In the genomic region with DNA sequence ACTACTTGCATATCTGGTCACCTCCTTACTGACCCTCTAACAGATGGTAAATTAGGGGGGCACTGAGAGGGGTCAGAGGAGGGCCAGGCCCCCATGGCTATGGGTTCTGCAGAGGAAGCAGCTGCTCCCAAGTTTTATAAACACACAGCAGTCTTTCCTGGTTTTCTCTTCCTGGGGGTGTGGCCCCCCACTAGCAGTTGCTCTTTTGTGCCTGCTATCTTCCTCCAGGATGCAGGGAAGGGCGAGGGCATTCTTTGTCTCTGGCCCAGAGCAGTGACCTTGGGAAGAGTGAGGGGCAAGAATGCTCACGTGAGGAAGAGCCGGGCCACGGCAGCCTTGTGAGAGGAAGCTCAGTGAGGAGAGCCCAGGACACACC, we compare ENCODE assay signal across 11 mouse cellular contexts.
DNase-seq lines count a peak whose midpoint lies in the region; ATAC-seq and TF ChIP-seq lines count a peak whose summit lies in the region.
"Had no signal": no experiment of that assay in that cellular context is flagged by ENCODE, and none has a peak within 500 bp of the region (broad histone marks: within the 10 kb centered on the region; RNA-seq: fewer than 3 reads in every experiment).

No protein-coding gene starts in this region.

- TF ChIP-seq CTCF in liver, adult 2 months (IDR thresholded peaks at IDR 0.05; ENCODE audit: low read depth, low read length): no peak

- ATAC-seq in liver, embryonic 11.5 days (replicated peaks; ENCODE audit: low FRiP score): no peak
- ATAC-seq in hindbrain, embryonic 11.5 days (ENCODE audit: low FRiP score): no peak

- DNase-seq in liver, adult 2 months (ENCODE audit: extremely low read depth, low read depth, low spot score): peak; percentile 13
- no peak for DNase-seq in liver, embryonic 11.5 days (ENCODE audit: low spot score)
- no peak for DNase-seq in embryonic facial prominence, embryonic 10.5 days (ENCODE audit: low spot score)
- peak; percentile 46 for DNase-seq in kidney, adult 9 months
- peak; percentile 32 for DNase-seq in lung, postnatal 14 days
- no peak for DNase-seq in urinary bladder, postnatal 36 days (ENCODE audit: low spot score in 2 of 2)
- no peak for DNase-seq in hindbrain, embryonic 11.5 days (ENCODE audit: low spot score)
- DNase-seq in right cerebral cortex, postnatal 36 days (ENCODE audit: low spot score in 2 of 2): no peak
- DNase-seq: gastrocnemius, postnatal 10 days; spleen, adult 18-20 months had no signal

- H3K4me1 ChIP-seq in liver, adult 2 months (ENCODE audit: control insufficient read depth, insufficient read depth, low read length): peaks cover 49% of the 10 kb centered on the region
- peaks cover 12% of the 10 kb centered on the region for H3K4me1 ChIP-seq in liver, embryonic 11.5 days (replicated peaks; ENCODE audit: control insufficient read depth, insufficient read depth, low read length)
- H3K4me1 ChIP-seq in embryonic facial prominence, embryonic 10.5 days: peaks cover 14% of the 10 kb centered on the region
- no peaks in the 10 kb centered on the region for H3K4me1 ChIP-seq in hindbrain, embryonic 11.5 days (replicated peaks; ENCODE audit: control insufficient read depth, insufficient read depth, low read length)

- 44% methylated on average over 4 of the region's 4 CpGs for WGBS in liver, adult 2 months
- 47% methylated on average over 4 of the region's 4 CpGs for WGBS in liver, embryonic 11.5 days
- 39% methylated on average over 4 of the region's 4 CpGs for WGBS in embryonic facial prominence, embryonic 10.5 days
- WGBS in hindbrain, embryonic 11.5 days: 39% methylated on average over 4 of the region's 4 CpGs

- no peak for TF ChIP-seq POLR2A in liver, adult 2 months (IDR thresholded peaks at IDR 0.05; ENCODE audit: extremely low read depth, insufficient read depth, low read length)

- no peak overlapping the region for H3K4me2 ChIP-seq in liver, embryonic 11.5 days
- no peak overlapping the region for H3K4me2 ChIP-seq in hindbrain, embryonic 11.5 days (replicated peaks; ENCODE audit: low read depth, low read length)

- peak overlapping the region; percentile 12; the same call in 1 of the 2 replicates for H3K9ac ChIP-seq in liver, adult 2 months (ENCODE audit: low read depth, low read length)
- no peak overlapping the region for H3K9ac ChIP-seq in liver, embryonic 11.5 days (ENCODE audit: low read depth, low read length)
- H3K9ac ChIP-seq in hindbrain, embryonic 11.5 days (ENCODE audit: low read depth, low read length): no peak overlapping the region

- H3K4me3 ChIP-seq in liver, adult 2 months (ENCODE audit: insufficient read depth, low read depth, low read length): no peak overlapping the region
- H3K4me3 ChIP-seq in liver, embryonic 11.5 days (ENCODE audit: low read depth, low read length): no peak overlapping the region
- H3K4me3 ChIP-seq in embryonic facial prominence, embryonic 10.5 days: no peak overlapping the region
- H3K4me3 ChIP-seq in hindbrain, embryonic 11.5 days (ENCODE audit: low read depth, low read length): no peak overlapping the region

- no peaks in the 10 kb centered on the region for H3K79me2 ChIP-seq in liver, adult 2 months (ENCODE audit: control insufficient read depth, insufficient read depth, low read length)

- H3K36me3 ChIP-seq in liver, adult 2 months (ENCODE audit: control insufficient read depth, insufficient read depth, low read length): peaks cover 75% of the 10 kb centered on the region
- H3K36me3 ChIP-seq in liver, embryonic 11.5 days (ENCODE audit: control insufficient read depth, insufficient read depth, low read length): peaks cover 7% of the 10 kb centered on the region; the same call in 1 of the 2 replicates
- peaks cover 100% of the 10 kb centered on the region for H3K36me3 ChIP-seq in embryonic facial prominence, embryonic 10.5 days (replicated peaks)
- H3K36me3 ChIP-seq in hindbrain, embryonic 11.5 days (ENCODE audit: control insufficient read depth, insufficient read depth, low read length): peaks cover 4% of the 10 kb centered on the region; the same call in 1 of the 2 replicates

- H3K27me3 ChIP-seq in liver, adult 2 months (ENCODE audit: control insufficient read depth, insufficient read depth, low read length): no peaks in the 10 kb centered on the region
- H3K27me3 ChIP-seq in liver, embryonic 11.5 days (replicated peaks; ENCODE audit: control insufficient read depth, insufficient read depth, low read length): no peaks in the 10 kb centered on the region
- no peaks in the 10 kb centered on the region for H3K27me3 ChIP-seq in embryonic facial prominence, embryonic 10.5 days (replicated peaks; ENCODE audit: low read depth, poor library complexity, severe bottlenecking)
- H3K27me3 ChIP-seq in hindbrain, embryonic 11.5 days (ENCODE audit: control insufficient read depth, insufficient read depth, low read length): no peaks in the 10 kb centered on the region
- H3K27me3 ChIP-seq: megakaryocyte, embryonic 14.5 days had no signal

- no peaks in the 10 kb centered on the region for H3K9me3 ChIP-seq in liver, embryonic 11.5 days (ENCODE audit: control insufficient read depth, low read length)
- no peaks in the 10 kb centered on the region for H3K9me3 ChIP-seq in embryonic facial prominence, embryonic 10.5 days
- H3K9me3 ChIP-seq in hindbrain, embryonic 11.5 days (ENCODE audit: control insufficient read depth, low read length): no peaks in the 10 kb centered on the region

- peak overlapping the region; percentile 73 for H3K27ac ChIP-seq in liver, adult 2 months (replicated peaks; ENCODE audit: insufficient read depth, low read depth, low read length)
- H3K27ac ChIP-seq in liver, embryonic 11.5 days (ENCODE audit: low read depth, low read length): no peak overlapping the region
- H3K27ac ChIP-seq in embryonic facial prominence, embryonic 10.5 days (replicated peaks): peak overlapping the region; percentile 26; the same call in 1 of the 2 replicates
- no peak overlapping the region for H3K27ac ChIP-seq in hindbrain, embryonic 11.5 days (ENCODE audit: low read depth, low read length)

Comparison
In these comparisons a context has a peak if more than half of its experiments do, and no peak if none do; other contexts are left out.
1. DNase-seq: peak in liver, adult 2 months (single experiment), kidney, adult 9 months (single experiment) and lung, postnatal 14 days (single experiment); none in liver, embryonic 11.5 days (single experiment), embryonic facial prominence, embryonic 10.5 days (single experiment), urinary bladder, postnatal 36 days (0 of 2), hindbrain, embryonic 11.5 days (single experiment) and right cerebral cortex, postnatal 36 days (0 of 2).
2. H3K27ac ChIP-seq: peak in liver, adult 2 months (single experiment) and embryonic facial prominence, embryonic 10.5 days (single experiment); none in liver, embryonic 11.5 days (single experiment) and hindbrain, embryonic 11.5 days (single experiment).